Mouse (Mus musculus): ENCODE data around the gene Itgam.

Gene Itgam

DNA sequence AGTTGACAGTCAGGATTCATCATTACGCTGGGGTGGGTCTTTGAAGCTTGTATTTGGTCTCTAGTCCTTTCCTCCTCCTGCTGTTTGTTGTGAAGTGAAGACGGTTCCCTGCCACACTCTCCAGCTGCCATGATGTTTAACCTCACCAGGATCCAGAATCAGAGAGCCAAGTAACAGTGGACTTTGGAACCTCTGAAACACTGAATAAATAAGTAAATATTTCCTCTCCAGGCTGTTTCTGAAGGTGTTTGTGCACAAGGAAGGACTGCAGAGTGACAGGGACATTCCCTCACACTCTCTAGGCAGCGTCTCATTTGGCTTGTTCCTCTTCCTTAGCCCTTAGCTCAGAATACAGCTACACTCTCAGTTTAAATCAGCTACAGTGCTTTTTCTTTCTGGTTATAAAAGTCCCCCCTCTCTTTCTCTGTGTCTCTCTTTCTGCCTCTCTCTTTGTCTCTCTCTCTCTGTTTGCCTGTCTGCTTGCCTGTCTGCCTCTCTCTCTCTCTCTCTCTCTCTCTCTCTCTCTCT lies 5.5 kb upstream of the Itgam start:
- no peak for DNase-seq (ENCODE audit: low read depth, low spot score)

DNA sequence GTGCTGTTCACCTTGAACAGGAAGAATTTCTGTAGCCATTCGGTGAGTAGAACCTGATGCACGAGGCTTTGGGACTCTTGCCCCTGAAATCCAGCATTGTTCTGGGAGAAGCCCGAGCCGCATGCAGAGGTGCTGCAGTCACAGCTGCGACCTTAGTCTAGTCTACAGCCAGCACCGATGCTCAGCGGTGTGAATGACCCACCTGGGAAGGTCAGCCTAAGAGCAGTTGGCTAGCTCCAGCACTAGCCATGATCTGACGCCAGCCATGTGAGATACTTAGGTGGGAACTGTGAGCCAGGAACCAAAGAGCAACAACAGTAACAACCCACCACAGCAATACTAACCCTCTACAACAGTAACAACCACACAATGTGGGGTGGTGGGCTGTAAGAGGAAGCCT lies 4.6 kb upstream of the Itgam start:
- DNase-seq (ENCODE audit: low read depth, low spot score): no peak

GRCm38 (mm10) chr7:128058576-128058975 lies 3.9 kb upstream of the Itgam start:
- no peak for DNase-seq (ENCODE audit: low read depth, low spot score)

- DNase-seq (ENCODE audit: low read depth, low spot score): no peak
These were observed 3.3 kb upstream of the Itgam start for GRCm38 (mm10) chr7:128059091-128059490.

DNA sequence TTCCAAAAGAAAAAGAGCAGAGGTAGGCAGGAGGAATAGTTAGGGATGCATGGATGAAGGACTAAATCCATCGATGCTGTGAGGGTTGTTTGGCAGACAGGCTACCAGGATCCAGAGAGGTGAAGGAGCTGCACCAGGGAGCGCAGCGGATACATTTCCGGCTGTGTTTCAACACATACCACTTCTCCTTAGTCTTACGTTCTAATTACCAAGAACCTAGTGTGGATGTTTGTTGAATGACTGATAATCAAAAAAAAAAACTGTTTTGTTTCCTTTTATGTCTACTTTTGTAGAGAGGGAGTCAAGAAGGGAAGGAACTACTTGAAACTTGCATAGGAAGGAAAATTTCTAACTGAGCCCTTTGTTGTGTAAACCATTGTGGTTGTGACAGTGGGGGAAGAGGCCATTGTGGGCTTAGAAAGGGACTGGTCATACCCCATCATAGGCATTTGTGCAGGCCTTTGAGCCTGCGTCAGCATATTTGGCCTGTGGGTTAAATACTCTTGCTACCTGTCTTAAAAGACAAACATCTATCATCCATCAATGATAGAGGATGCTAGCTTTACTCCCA lies 856 bp downstream of the Itgam start:
- no peak for DNase-seq (ENCODE audit: low read depth, low spot score)

- no peak for DNase-seq (ENCODE audit: low read depth, low spot score)
These were observed 3.1 kb downstream of the Itgam start for GRCm38 (mm10) chr7:128065547-128065946.

GRCm38 (mm10) chr7:128067847-128068246 lies 5.4 kb downstream of the Itgam start:
- no peak for DNase-seq (ENCODE audit: low read depth, low spot score)

GRCm38 (mm10) chr7:128069844-128070243 lies 7.4 kb downstream of the Itgam start:
- DNase-seq (ENCODE audit: low read depth, low spot score): no peak

GRCm38 (mm10) chr7:128071816-128072215 lies 9.4 kb downstream of the Itgam start:
- DNase-seq (ENCODE audit: low read depth, low spot score): no peak

DNA sequence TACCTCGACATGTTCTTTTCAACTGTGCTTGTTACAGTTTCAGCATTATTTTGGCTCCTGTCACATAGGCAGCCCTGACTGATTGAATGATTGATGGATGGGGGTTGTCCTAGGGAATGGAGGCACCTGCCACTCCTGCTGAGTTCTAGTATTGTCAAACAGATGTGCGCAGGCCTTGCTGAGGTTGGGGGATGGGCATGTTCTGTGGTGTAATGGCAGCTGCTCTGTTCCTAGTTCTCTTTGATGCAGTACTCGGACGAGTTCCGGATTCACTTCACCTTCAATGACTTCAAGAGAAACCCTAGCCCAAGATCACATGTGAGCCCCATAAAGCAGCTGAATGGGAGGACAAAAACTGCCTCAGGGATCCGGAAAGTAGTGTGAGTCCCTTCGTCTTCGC lies 17.6 kb downstream of the Itgam start:
- DNase-seq (ENCODE audit: low read depth, low spot score): peak; percentile 89

- DNase-seq (ENCODE audit: low read depth, low spot score): no peak
These were observed 26.7 kb downstream of the Itgam start for GRCm38 (mm10) chr7:128089141-128089540.

GRCm38 (mm10) chr7:128098135-128098534 lies 35.7 kb downstream of the Itgam start:
- DNase-seq (ENCODE audit: low read depth, low spot score): no peak

DNA sequence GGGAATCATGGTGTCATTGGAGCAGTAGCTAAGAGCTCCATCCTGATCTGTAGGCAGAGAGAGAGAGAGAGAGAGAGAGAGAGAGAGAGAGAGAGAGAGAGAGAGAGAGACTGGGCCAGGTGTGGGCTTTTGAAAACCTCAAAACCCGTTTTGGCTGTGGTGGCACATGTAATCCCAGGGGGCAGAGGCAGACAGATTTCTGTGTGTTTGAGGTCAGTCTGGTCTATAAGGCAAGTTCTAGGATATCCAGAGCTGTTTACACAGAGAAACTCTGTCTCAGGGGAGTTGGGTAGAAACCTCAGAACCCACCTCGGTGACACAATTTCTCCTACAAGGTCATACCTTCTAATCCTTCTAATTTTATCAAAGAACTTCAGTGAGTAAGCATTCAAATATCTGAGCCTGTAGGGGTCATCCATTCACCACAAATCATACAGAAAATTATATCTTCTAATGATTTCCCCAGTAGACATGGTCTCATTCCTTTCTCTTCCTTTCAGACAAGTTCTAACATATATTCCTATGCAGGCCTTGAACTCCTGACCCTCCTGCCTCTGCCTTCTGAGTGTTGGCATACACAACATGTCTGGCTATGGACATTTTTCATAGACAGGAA lies 38.4 kb downstream of the Itgam start:
- DNase-seq (ENCODE audit: low read depth, low spot score): no peak

DNA sequence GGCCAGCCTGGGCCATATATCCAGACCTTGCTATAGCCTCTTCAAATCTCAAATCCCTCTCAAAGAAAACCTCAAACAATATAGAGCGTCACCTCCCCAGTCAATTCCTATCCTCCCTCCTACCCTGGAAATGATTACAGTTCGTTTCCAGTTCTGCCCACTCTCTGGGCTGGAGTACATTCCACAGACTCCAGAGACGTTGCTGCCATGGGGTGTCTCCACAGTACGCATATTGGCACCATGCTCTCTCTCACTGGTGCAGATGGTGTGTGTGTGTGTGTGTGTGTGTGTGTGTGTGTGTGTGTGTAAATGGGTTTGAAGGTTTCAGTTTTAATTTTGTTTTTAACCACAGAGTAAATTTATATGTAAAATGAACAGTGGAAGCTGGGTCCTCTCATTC lies 42.8 kb downstream of the Itgam start:
- no peak for DNase-seq (ENCODE audit: low read depth, low spot score)

- DNase-seq (ENCODE audit: low read depth, low spot score): no peak
These were observed 45.0 kb downstream of the Itgam start for GRCm38 (mm10) chr7:128107462-128107861.

DNA sequence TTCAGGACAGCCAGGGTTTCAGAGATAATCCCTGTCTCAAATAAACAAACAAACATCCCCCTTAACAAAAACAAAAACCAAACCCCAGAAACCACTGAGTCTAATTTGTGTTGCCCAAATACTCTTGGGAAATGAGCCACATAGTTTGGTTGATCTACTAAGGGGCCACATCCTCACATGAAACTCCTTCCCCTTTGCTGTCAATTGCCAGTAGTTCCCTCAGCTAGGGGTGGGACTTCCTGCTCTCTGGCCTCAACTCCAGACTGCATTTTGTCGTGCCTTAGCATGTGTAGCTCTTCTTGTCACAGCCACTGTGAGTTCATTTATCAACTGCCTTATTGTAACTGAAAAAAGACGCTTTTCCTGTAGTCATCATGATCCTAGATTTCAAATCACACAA lies 47.9 kb downstream of the Itgam start:
- peak; percentile 11 for DNase-seq (ENCODE audit: low read depth, low spot score)

GRCm38 (mm10) chr7:128112131-128112530 lies 49.7 kb downstream of the Itgam start:
- no peak for DNase-seq (ENCODE audit: low read depth, low spot score)

GRCm38 (mm10) chr7:128114371-128115105 lies 52.1 kb downstream of the Itgam start:
- no peak for DNase-seq (ENCODE audit: low read depth, low spot score)

GRCm38 (mm10) chr7:128115211-128115958 lies 52.9 kb downstream of the Itgam start:
- DNase-seq (ENCODE audit: low read depth, low spot score): no peak

DNA sequence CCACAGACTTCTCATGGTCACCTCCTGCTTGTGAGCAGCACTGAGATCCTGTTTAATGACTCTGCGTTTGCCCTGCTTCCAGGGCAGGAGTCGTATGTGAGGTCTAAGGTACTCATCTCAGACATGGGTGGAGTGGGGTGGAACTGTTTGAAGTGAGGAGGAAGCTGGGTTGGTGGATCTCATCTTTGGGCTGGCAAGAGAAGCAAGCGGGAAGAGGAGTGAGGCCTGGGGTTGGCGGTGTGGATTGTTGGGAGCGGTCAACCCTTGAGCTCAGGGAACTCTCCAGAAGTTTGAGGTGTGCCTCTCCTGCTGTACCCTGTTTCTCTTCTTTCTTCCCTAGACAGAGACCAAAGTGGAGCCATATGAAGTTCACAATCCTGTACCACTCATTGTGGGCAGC lies 54.0 kb downstream of the Itgam start:
- no peak for DNase-seq (ENCODE audit: low read depth, low spot score)

DNA sequence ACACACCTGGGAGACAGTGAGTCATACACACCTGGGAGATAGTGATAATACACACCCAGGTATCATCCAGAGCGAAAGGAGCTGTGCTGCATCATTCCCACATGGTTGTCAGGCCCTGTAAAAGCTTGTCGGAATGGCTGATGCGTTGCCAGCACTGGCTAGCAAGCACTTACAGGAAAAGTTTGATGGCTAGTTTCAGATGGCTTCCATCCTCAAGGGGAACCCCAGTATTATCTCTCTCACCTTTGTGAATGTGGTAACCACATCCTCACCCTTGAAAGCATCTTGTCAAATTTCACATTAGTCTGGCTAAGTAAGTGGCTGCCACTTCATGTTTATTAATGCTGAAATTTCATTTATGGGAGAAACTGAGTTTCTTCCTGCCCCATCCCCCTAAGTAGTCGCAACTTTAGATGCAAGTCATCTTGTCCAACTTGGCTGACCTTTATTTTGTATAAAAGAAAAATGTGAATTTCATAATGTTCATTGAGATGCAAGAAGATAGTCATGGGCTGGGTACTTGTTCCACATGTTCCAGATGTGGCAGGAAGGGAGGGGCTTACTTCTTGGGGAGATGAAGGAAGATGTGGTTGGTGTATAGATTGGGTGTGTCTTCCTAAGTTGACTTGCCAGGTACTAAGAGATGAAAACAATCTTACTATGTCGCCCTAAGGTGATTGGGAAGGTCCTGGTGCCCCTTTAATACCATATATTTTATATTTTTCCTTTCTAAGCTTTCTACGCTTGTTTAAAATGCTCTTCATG lies 57.5 kb downstream of the Itgam start:
- DNase-seq (ENCODE audit: low read depth, low spot score): no peak
